Mouse (Mus musculus): ENCODE measurements around the gene Spryd3. TPM values are rescaled to one million over a fixed set of nuclear protein-coding genes. Genes with fewer than 3 reads are reported as not detected.

Gene Spryd3
- polyA plus RNA-seq, 1 experiment = 55.2 TPM

- 72% methylated on average over 4 of the region's 4 CpGs for WGBS
- H3K4me3 ChIP-seq (replicated peaks; ENCODE audit: extremely low read depth, low read depth, low read length) = no peak overlapping the region
- no peak for DNase-seq
- TF ChIP-seq CTCF (IDR thresholded peaks at IDR 0.05; ENCODE audit: insufficient read depth, low read length) (no peak), POLR2A (IDR thresholded peaks at IDR 0.05; ENCODE audit: borderline replicate concordance, extremely low read depth, low read depth, low read length) (no peak)
- peaks cover 9% of the 10 kb centered on the region for H3K4me1 ChIP-seq (ENCODE audit: control insufficient read depth, insufficient read depth, low read length)
Measured at GRCm38 (mm10) chr15:102079221-102079620, 56.8 kb downstream of the Spryd3 start.

GRCm38 (mm10) chr15:102077111-102077677 is 58.8 kb downstream of the Spryd3 start:
- 62% methylated on average over 2 of the region's 2 CpGs for WGBS
- TF ChIP-seq CTCF (IDR thresholded peaks at IDR 0.05; ENCODE audit: insufficient read depth, low read length) = no peak
- no peak for TF ChIP-seq POLR2A (IDR thresholded peaks at IDR 0.05; ENCODE audit: borderline replicate concordance, extremely low read depth, low read depth, low read length)

GRCm38 (mm10) chr15:102074876-102075585 is 61.0 kb downstream of the Spryd3 start:
- WGBS = 8% methylated on average over 11 of the region's 11 CpGs
- Histone ChIP-seq H3K4me3 (replicated peaks; ENCODE audit: extremely low read depth, low read depth, low read length) (no peak overlapping the region), H3K4me1 (ENCODE audit: control insufficient read depth, insufficient read depth, low read length) (peaks cover 9% of the 10 kb centered on the region)
- TF ChIP-seq CTCF (IDR thresholded peaks at IDR 0.05; ENCODE audit: insufficient read depth, low read length) = no peak
- no peak for TF ChIP-seq POLR2A (IDR thresholded peaks at IDR 0.05; ENCODE audit: borderline replicate concordance, extremely low read depth, low read depth, low read length)
- DNase-seq = no peak

More at GRCm38 (mm10) chr15:102077111-102077677, 58.8 kb downstream of the Spryd3 start:
- peaks cover 9% of the 10 kb centered on the region for H3K4me1 ChIP-seq (ENCODE audit: control insufficient read depth, insufficient read depth, low read length)
- H3K4me3 ChIP-seq (replicated peaks; ENCODE audit: extremely low read depth, low read depth, low read length) = no peak overlapping the region
- no peak for DNase-seq

GRCm38 (mm10) chr15:102074070-102074731 is 61.8 kb downstream of the Spryd3 start:
- no peak for TF ChIP-seq CTCF (IDR thresholded peaks at IDR 0.05; ENCODE audit: insufficient read depth, low read length)

GRCm38 (mm10) chr15:102073559-102074069 is 62.4 kb downstream of the Spryd3 start, which contains the start of gene Eif4b:
Gene Eif4b (plus strand): TSS chr15:102073773.
- Histone ChIP-seq H3K4me3 (replicated peaks; ENCODE audit: extremely low read depth, low read depth, low read length) (peak within 1 kb of the TSS; percentile 99), H3K4me1 (ENCODE audit: control insufficient read depth, insufficient read depth, low read length) (peaks cover 9% of the 10 kb centered on the region)
- peak; percentile 98 for DNase-seq
- WGBS = 1% methylated on average over 58 of the region's 58 CpGs
- TF ChIP-seq POLR2A (IDR thresholded peaks at IDR 0.05; ENCODE audit: borderline replicate concordance, extremely low read depth, low read depth, low read length) (peak; percentile 69; the same call in 1 of the 2 replicates), CTCF (IDR thresholded peaks at IDR 0.05; ENCODE audit: insufficient read depth, low read length) (no peak)

More at GRCm38 (mm10) chr15:102074070-102074731, 61.8 kb downstream of the Spryd3 start:
- whole genome bisulfite sequencing = under 1% methylated on average over 57 of the region's 57 CpGs
- peak; percentile 55 for DNase-seq
- peaks cover 9% of the 10 kb centered on the region for H3K4me1 ChIP-seq (ENCODE audit: control insufficient read depth, insufficient read depth, low read length)
- peak overlapping the region; percentile 99 for H3K4me3 ChIP-seq (replicated peaks; ENCODE audit: extremely low read depth, low read depth, low read length)

GRCm38 (mm10) chr15:102072963-102073558 is 63.0 kb downstream of the Spryd3 start:
- TF ChIP-seq CTCF (IDR thresholded peaks at IDR 0.05; ENCODE audit: insufficient read depth, low read length) (no peak), POLR2A (IDR thresholded peaks at IDR 0.05; ENCODE audit: borderline replicate concordance, extremely low read depth, low read depth, low read length) (no peak)
- DNase-seq = no peak
- WGBS = 14% methylated on average over 6 of the region's 6 CpGs
- peaks cover 9% of the 10 kb centered on the region for H3K4me1 ChIP-seq (ENCODE audit: control insufficient read depth, insufficient read depth, low read length)
- peak overlapping the region; percentile 21 for H3K4me3 ChIP-seq (replicated peaks; ENCODE audit: extremely low read depth, low read depth, low read length)

- Histone ChIP-seq H3K4me3 (replicated peaks; ENCODE audit: extremely low read depth, low read depth, low read length) (no peak overlapping the region), H3K4me1 (ENCODE audit: control insufficient read depth, insufficient read depth, low read length) (peaks cover 9% of the 10 kb centered on the region)
- 68% methylated on average over 13 of the region's 13 CpGs for WGBS
- TF ChIP-seq POLR2A (IDR thresholded peaks at IDR 0.05; ENCODE audit: borderline replicate concordance, extremely low read depth, low read depth, low read length) = no peak
- no peak for TF ChIP-seq CTCF (IDR thresholded peaks at IDR 0.05; ENCODE audit: insufficient read depth, low read length)
- no peak for DNase-seq
Measured at GRCm38 (mm10) chr15:102070476-102071467, 65.3 kb downstream of the Spryd3 start.

Other genes starting within 250 kb of the Spryd3 start
- gene Krt76, start 243.3 kb downstream of the Spryd3 start, polyA plus RNA-seq (2012; rRNA removed) = 0.46 TPM in 1 of 2 replicates, not detected in the other
- gene Krt4, start 211.5 kb downstream of the Spryd3 start, polyA plus RNA-seq (2012; rRNA removed) = 0.25 and 1,733 TPM in 2 replicates
- gene Krt79, start 195.9 kb downstream of the Spryd3 start, polyA plus RNA-seq (2012; rRNA removed) = 24.6 and 32.7 TPM in 2 replicates
- gene Krt78, start 181.9 kb downstream of the Spryd3 start, polyA plus RNA-seq (2012; rRNA removed) = 0.05 and 32.9 TPM in 2 replicates
- gene Krt8, start 131.8 kb downstream of the Spryd3 start, polyA plus RNA-seq (2012; rRNA removed) = 128 and 147 TPM in 2 replicates
- gene Krt18, start 108.1 kb downstream of the Spryd3 start, polyA plus RNA-seq (2012; rRNA removed) = 62.6 and 63.8 TPM in 2 replicates
- gene Eif4b, start 62.5 kb downstream of the Spryd3 start, polyA plus RNA-seq (2012; rRNA removed) = 47.3 and 87.1 TPM in 2 replicates
- 255 and 329 TPM in 2 replicates for gene Tns2, start 35.8 kb downstream of the Spryd3 start, polyA plus RNA-seq (2012; rRNA removed)
- 337 and 400 TPM in 2 replicates for gene Igfbp6, start 8.1 kb upstream of the Spryd3 start, polyA plus RNA-seq (2012; rRNA removed)
- 1.1 and 1.2 TPM in 2 replicates for gene Soat2, start 14.3 kb upstream of the Spryd3 start, polyA plus RNA-seq (2012; rRNA removed)
- gene Zfp740, start 67.0 kb upstream of the Spryd3 start, polyA plus RNA-seq (2012; rRNA removed) = 25.8 and 46.6 TPM in 2 replicates
- gene Csad, start 68.5 kb upstream of the Spryd3 start, polyA plus RNA-seq (2012; rRNA removed) = 92.8 and 106 TPM in 2 replicates
- 22.0 and 32.4 TPM in 2 replicates for gene Itgb7, start 95.7 kb upstream of the Spryd3 start, polyA plus RNA-seq (2012; rRNA removed)
- 75.1 and 93.9 TPM in 2 replicates for gene Rarg, start 121.3 kb upstream of the Spryd3 start, polyA plus RNA-seq (2012; rRNA removed)
- 0.31 and 0.60 TPM in 2 replicates for gene Gm9918, start 134.3 kb upstream of the Spryd3 start, polyA plus RNA-seq (2012; rRNA removed)
- gene Mfsd5, start 143.2 kb upstream of the Spryd3 start, polyA plus RNA-seq (2012; rRNA removed) = 95.4 and 97.1 TPM in 2 replicates
- 2.4 and 3.8 TPM in 2 replicates for gene Espl1, start 160.0 kb upstream of the Spryd3 start, polyA plus RNA-seq (2012; rRNA removed)
- 66.1 and 121 TPM in 2 replicates for gene Pfdn5, start 189.9 kb upstream of the Spryd3 start, polyA plus RNA-seq (2012; rRNA removed)
- gene Myg1, start 195.5 kb upstream of the Spryd3 start, polyA plus RNA-seq (2012; rRNA removed) = 50.2 and 53.8 TPM in 2 replicates
- 21.9 and 27.5 TPM in 2 replicates for gene Aaas, start 214.5 kb upstream of the Spryd3 start, polyA plus RNA-seq (2012; rRNA removed)
- gene Sp7, start 230.9 kb upstream of the Spryd3 start, polyA plus RNA-seq (2012; rRNA removed) = 0.05 TPM in 1 of 2 replicates, not detected in the other